Mouse (Mus musculus) limb, embryonic 13.5 days (tissue): ENCODE data around the gene Phldb2. TPM values are rescaled to one million over a fixed set of nuclear protein-coding genes. Genes with fewer than 3 reads are reported as not detected.

ENCODE experiments used
- ATAC-seq: fragments of 200-750 bp; cut with Nextera tagmentation; 2 replicates; pipeline ENCODE4 v1.8.0; 2017; ENCODE audit warnings: low read depth, moderate number of reproducible peaks, moderate TSS enrichment; ENCODE audit not compliant: low FRiP score
- H3K27ac ChIP-seq: fragments of 300-500 bp; sonication (generic); 2 replicates; pipeline ENCODE4 v1.5.1; 2015; ENCODE audit warnings: inconsistent platforms, mild to moderate bottlenecking, moderate library complexity
- H3K27me3 ChIP-seq: fragments of 300-500 bp; sonication (generic); 2 replicates; pipeline ENCODE4 v1.6.1; 2015; ENCODE audit warnings: mild to moderate bottlenecking, inconsistent platforms
- H3K36me3 ChIP-seq: fragments of 300-500 bp; sonication (generic); 2 replicates; pipeline ENCODE4 v1.6.1; 2015; ENCODE audit warnings: inconsistent platforms, mild to moderate bottlenecking, moderate library complexity
- H3K4me1 ChIP-seq: fragments of 300-500 bp; sonication (generic); 2 replicates; pipeline ENCODE4 v1.6.1; 2015; ENCODE audit warnings: inconsistent platforms
- H3K4me2 ChIP-seq: fragments of 300-500 bp; sonication (generic); replicated peaks from 2 replicates; pipeline ENCODE4 v1.6.1; 2015; ENCODE audit warnings: inconsistent platforms, mild to moderate bottlenecking, moderate library complexity
- H3K4me3 ChIP-seq: fragments of 300-500 bp; sonication (generic); 2 replicates; pipeline ENCODE4 v1.5.1; 2015; ENCODE audit warnings: moderate library complexity, mild to moderate bottlenecking, inconsistent platforms
- H3K9ac ChIP-seq: fragments of 300-500 bp; sonication (generic); 2 replicates; pipeline ENCODE4 v1.6.1; 2015; ENCODE audit warnings: mild to moderate bottlenecking, inconsistent platforms
- H3K9me3 ChIP-seq: fragments of 300-500 bp; sonication (generic); 2 replicates; pipeline ENCODE4 v1.6.1; 2016; ENCODE audit warnings: inconsistent platforms
- WGBS: fragments of 180-500 bp; shearing (Covaris S2); methylation state at CpG from one replicate; pipeline ENCODE4 v1.1.7; 2015; 5-methylcytosine and 5-hydroxymethylcytosine counted together
- polyA plus RNA-seq: library from polyadenylated mRNA; unstranded; fragments of >200 nt; fragmentation: Nextera tagmentation; extraction: Ambion mirVana; gene quantifications from 2 replicates; pipeline ENCODE4 v1.2.1, GENCODE M21; 2015

Phldb2 gene
- polyA plus RNA-seq, 1 experiment from 2014 or later = 77.8 TPM

- 88% methylated on average over 2 of the region's 2 CpGs for WGBS
- H3K4me3 ChIP-seq = no peak overlapping the region
Observed at GRCm38 (mm10) chr16:45970187-45970586, 16.8 kb upstream of the Phldb2 start.

GRCm38 (mm10) chr16:45968716-45969115 is 15.3 kb upstream of the Phldb2 start:
- Histone ChIP-seq H3K4me2 (no peak overlapping the region), H3K27me3 (no peaks in the 10 kb centered on the region), H3K9me3 (no peaks in the 10 kb centered on the region), H3K4me1 (peaks cover 19% of the 10 kb centered on the region), H3K9ac (no peak overlapping the region), H3K36me3 (no peaks in the 10 kb centered on the region), H3K4me3 (no peak overlapping the region), H3K27ac (no peak overlapping the region)
- no peak for ATAC-seq
- 77% methylated on average over 5 of the region's 5 CpGs for WGBS

More at GRCm38 (mm10) chr16:45970187-45970586, 16.8 kb upstream of the Phldb2 start:
- no peak for ATAC-seq
- Histone ChIP-seq H3K9me3 (no peaks in the 10 kb centered on the region), H3K9ac (no peak overlapping the region), H3K27me3 (no peaks in the 10 kb centered on the region), H3K27ac (no peak overlapping the region), H3K4me1 (peaks cover 25% of the 10 kb centered on the region), H3K4me2 (no peak overlapping the region), H3K36me3 (no peaks in the 10 kb centered on the region)

GRCm38 (mm10) chr16:45967471-45967870 is 14.1 kb upstream of the Phldb2 start:
- Histone ChIP-seq H3K4me3 (no peak overlapping the region), H3K4me2 (no peak overlapping the region), H3K9ac (no peak overlapping the region), H3K27ac (no peak overlapping the region), H3K36me3 (no peaks in the 10 kb centered on the region), H3K9me3 (no peaks in the 10 kb centered on the region), H3K27me3 (no peaks in the 10 kb centered on the region), H3K4me1 (peaks cover 26% of the 10 kb centered on the region)
- ATAC-seq = peak; percentile 90
- WGBS = 9% methylated on average over 7 of the region's 7 CpGs

GRCm38 (mm10) chr16:45966604-45967003 is 13.2 kb upstream of the Phldb2 start:
- no peak overlapping the region for H3K4me2 ChIP-seq
- H3K36me3 ChIP-seq = no peaks in the 10 kb centered on the region
- H3K4me1 ChIP-seq = peaks cover 26% of the 10 kb centered on the region
- no peak overlapping the region for H3K4me3 ChIP-seq
- no peaks in the 10 kb centered on the region for H3K9me3 ChIP-seq
- WGBS = 84% methylated on average over 5 of the region's 5 CpGs
- no peak overlapping the region for H3K9ac ChIP-seq
- no peak overlapping the region for H3K27ac ChIP-seq
- ATAC-seq = no peak
- no peaks in the 10 kb centered on the region for H3K27me3 ChIP-seq

- ATAC-seq = no peak
- WGBS = 93% methylated on average over 6 of the region's 6 CpGs
- no peaks in the 10 kb centered on the region for H3K27me3 ChIP-seq
- no peak overlapping the region for H3K4me2 ChIP-seq
- H3K4me3 ChIP-seq = no peak overlapping the region
- no peaks in the 10 kb centered on the region for H3K9me3 ChIP-seq
- H3K27ac ChIP-seq = no peak overlapping the region
- H3K9ac ChIP-seq = no peak overlapping the region
- H3K36me3 ChIP-seq = no peaks in the 10 kb centered on the region
- H3K4me1 ChIP-seq = peaks cover 26% of the 10 kb centered on the region
Observed at GRCm38 (mm10) chr16:45964777-45965176, 11.4 kb upstream of the Phldb2 start.

GRCm38 (mm10) chr16:45963837-45964236 is 10.4 kb upstream of the Phldb2 start:
- no peak overlapping the region for H3K27ac ChIP-seq
- no peaks in the 10 kb centered on the region for H3K9me3 ChIP-seq
- no peak overlapping the region for H3K4me3 ChIP-seq
- no peak overlapping the region for H3K9ac ChIP-seq
- ATAC-seq = no peak
- 91% methylated on average over 8 of the region's 8 CpGs for WGBS
- H3K27me3 ChIP-seq = no peaks in the 10 kb centered on the region
- no peak overlapping the region for H3K4me2 ChIP-seq
- no peaks in the 10 kb centered on the region for H3K36me3 ChIP-seq
- H3K4me1 ChIP-seq = peaks cover 26% of the 10 kb centered on the region

- H3K27me3 ChIP-seq = no peaks in the 10 kb centered on the region
- 41% methylated on average over 5 of the region's 5 CpGs for WGBS
- H3K36me3 ChIP-seq = no peaks in the 10 kb centered on the region
- no peak overlapping the region for H3K4me3 ChIP-seq
- no peak overlapping the region for H3K9ac ChIP-seq
- no peak overlapping the region for H3K4me2 ChIP-seq
- no peak for ATAC-seq
- no peaks in the 10 kb centered on the region for H3K9me3 ChIP-seq
- no peak overlapping the region for H3K27ac ChIP-seq
- H3K4me1 ChIP-seq = peaks cover 26% of the 10 kb centered on the region
Observed at GRCm38 (mm10) chr16:45963088-45963487, 9.7 kb upstream of the Phldb2 start.

GRCm38 (mm10) chr16:45960978-45961377 is 7.6 kb upstream of the Phldb2 start:
- ATAC-seq = no peak
- Histone ChIP-seq H3K36me3 (no peaks in the 10 kb centered on the region), H3K4me2 (no peak overlapping the region), H3K27ac (no peak overlapping the region), H3K4me1 (peaks cover 13% of the 10 kb centered on the region), H3K9ac (no peak overlapping the region), H3K4me3 (no peak overlapping the region), H3K27me3 (no peaks in the 10 kb centered on the region), H3K9me3 (no peaks in the 10 kb centered on the region)
- WGBS = 67% methylated on average over 3 of the region's 3 CpGs

- Histone ChIP-seq H3K36me3 (no peaks in the 10 kb centered on the region), H3K4me3 (no peak overlapping the region), H3K27me3 (no peaks in the 10 kb centered on the region), H3K4me2 (no peak overlapping the region), H3K4me1 (no peaks in the 10 kb centered on the region), H3K27ac (no peak overlapping the region), H3K9me3 (no peaks in the 10 kb centered on the region), H3K9ac (no peak overlapping the region)
- no peak for ATAC-seq
- 82% methylated on average over 4 of the region's 4 CpGs for WGBS
Observed at GRCm38 (mm10) chr16:45956390-45956950, 3.1 kb upstream of the Phldb2 start.

GRCm38 (mm10) chr16:45952501-45952900 is 897 bp downstream of the Phldb2 start:
- Histone ChIP-seq H3K9me3 (no peaks in the 10 kb centered on the region), H3K4me2 (no peak overlapping the region), H3K9ac (no peak overlapping the region), H3K4me3 (no peak overlapping the region), H3K27ac (no peak overlapping the region), H3K4me1 (no peaks in the 10 kb centered on the region), H3K36me3 (no peaks in the 10 kb centered on the region), H3K27me3 (no peaks in the 10 kb centered on the region)
- WGBS = 39% methylated on average over 5 of the region's 5 CpGs
- ATAC-seq = no peak

- H3K4me1 ChIP-seq = no peaks in the 10 kb centered on the region
- H3K9ac ChIP-seq = no peak overlapping the region
- H3K9me3 ChIP-seq = no peaks in the 10 kb centered on the region
- H3K4me2 ChIP-seq = no peak overlapping the region
- H3K27ac ChIP-seq = no peak overlapping the region
- no peak overlapping the region for H3K4me3 ChIP-seq
- WGBS = 60% methylated on average over 2 of the region's 2 CpGs
- no peak for ATAC-seq
- H3K27me3 ChIP-seq = no peaks in the 10 kb centered on the region
- H3K36me3 ChIP-seq = no peaks in the 10 kb centered on the region
Observed at GRCm38 (mm10) chr16:45952035-45952434, 1.4 kb downstream of the Phldb2 start.

- no peak for ATAC-seq
- H3K27ac ChIP-seq = no peak overlapping the region
- no peaks in the 10 kb centered on the region for H3K36me3 ChIP-seq
- H3K4me2 ChIP-seq = no peak overlapping the region
- H3K9ac ChIP-seq = no peak overlapping the region
- no peaks in the 10 kb centered on the region for H3K9me3 ChIP-seq
- 93% methylated on average over 2 of the region's 2 CpGs for whole genome bisulfite sequencing
- H3K27me3 ChIP-seq = no peaks in the 10 kb centered on the region
- 0 out of 2 replicates have a peak, but pooled peaks cover 3% of the 10 kb centered on the region for H3K4me1 ChIP-seq
- no peak overlapping the region for H3K4me3 ChIP-seq
Observed at GRCm38 (mm10) chr16:45946335-45946734, 7.1 kb downstream of the Phldb2 start.

GRCm38 (mm10) chr16:45945649-45946048 is 7.7 kb downstream of the Phldb2 start:
- WGBS = 80% methylated on average over 5 of the region's 5 CpGs
- H3K36me3 ChIP-seq = no peaks in the 10 kb centered on the region
- no peaks in the 10 kb centered on the region for H3K27me3 ChIP-seq
- no peak overlapping the region for H3K4me2 ChIP-seq
- H3K27ac ChIP-seq = no peak overlapping the region
- H3K4me3 ChIP-seq = no peak overlapping the region
- H3K4me1 ChIP-seq = peaks cover 5% of the 10 kb centered on the region; the same call in 1 of the 2 replicates
- no peaks in the 10 kb centered on the region for H3K9me3 ChIP-seq
- ATAC-seq = no peak
- H3K9ac ChIP-seq = no peak overlapping the region
